Mouse (Mus musculus): Measurements from ENCODE around the gene Fth1.

DNA sequence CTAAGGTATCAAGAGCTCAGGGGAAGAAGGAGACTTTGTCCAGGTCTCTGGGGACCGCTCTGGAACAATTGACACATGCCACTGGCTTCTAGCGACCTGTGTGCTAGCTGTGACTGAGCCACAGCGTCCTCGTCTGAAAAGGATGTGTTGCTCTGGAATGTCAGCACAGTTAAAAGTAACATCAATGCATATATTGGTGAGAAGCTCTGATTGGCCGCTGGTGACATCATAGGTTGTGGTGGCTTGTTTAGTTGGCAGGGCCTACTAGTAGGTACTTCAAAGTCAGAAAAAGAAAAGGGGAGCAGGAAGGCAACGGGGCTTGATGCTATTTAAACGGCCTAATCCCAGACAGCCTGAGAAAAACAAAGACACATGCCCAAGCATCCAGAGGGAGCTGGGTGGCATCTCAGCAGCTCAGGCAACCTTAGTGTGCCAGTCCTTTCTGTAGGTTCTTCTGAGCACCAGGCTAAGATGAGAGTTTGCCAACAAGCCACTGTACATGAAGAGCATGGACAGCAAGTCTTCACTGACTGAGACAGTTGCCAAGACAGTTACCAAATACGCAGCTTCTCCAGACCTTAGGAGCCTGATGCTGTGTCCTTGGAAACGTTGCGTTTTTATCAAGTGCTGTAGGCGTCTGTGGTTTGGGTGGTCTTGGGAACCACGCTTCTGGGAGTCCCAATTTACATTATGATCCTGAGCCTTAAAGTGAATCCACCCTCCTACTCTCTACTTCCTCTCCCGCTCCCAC, 18.5 kb downstream of the Fth1 start:
- no peak for TF ChIP-seq POLR2A (IDR thresholded peaks at IDR 0.05; ENCODE audit: control insufficient read depth, low read depth, low read length)
- TF ChIP-seq CTCF (IDR thresholded peaks at IDR 0.05; ENCODE audit: control insufficient read depth, insufficient read depth, insufficient replicate concordance, low read depth, low read length) = no peak

Data from testis, adult 2 months (tissue).